Mouse (Mus musculus) frontal cortex, postnatal 10 days (tissue): ENCODE results near the gene Klkb1.

Source experiments
- DNase-seq, 2 experiments: peaks; one replicate each; pipeline ENCODE4 v3.0.0; 2022; ENCODE audit warnings: low spot score in 2 of 2, mixed read lengths in 1 of 2

Gene Klkb1

GRCm38 (mm10) chr8:45268485-45268884 is 26.2 kb downstream of the Klkb1 start:
- no peak for DNase-seq

- no peak for DNase-seq
Observed at GRCm38 (mm10) chr8:45267611-45268391, 26.9 kb downstream of the Klkb1 start.

- DNase-seq = no peak
Observed at GRCm38 (mm10) chr8:45266993-45267392, 27.7 kb downstream of the Klkb1 start.

GRCm38 (mm10) chr8:45264918-45265317 is 29.7 kb downstream of the Klkb1 start:
- DNase-seq = no peak

GRCm38 (mm10) chr8:45262851-45263250 is 31.8 kb downstream of the Klkb1 start:
- no peak for DNase-seq

GRCm38 (mm10) chr8:45261920-45262319 is 32.7 kb downstream of the Klkb1 start, which contains the start of gene F11:
F11 (minus strand) TSS chr8:45262031.
- no peak for DNase-seq

- no peak for DNase-seq
Observed at GRCm38 (mm10) chr8:45258421-45258820, 36.2 kb downstream of the Klkb1 start.

- no peak for DNase-seq
Observed at GRCm38 (mm10) chr8:45255040-45255439, 39.6 kb downstream of the Klkb1 start.

- no peak for DNase-seq
Observed at GRCm38 (mm10) chr8:45254194-45254842, 40.3 kb downstream of the Klkb1 start.

- no peak for DNase-seq
Observed at GRCm38 (mm10) chr8:45253586-45253985, 41.1 kb downstream of the Klkb1 start.

- no peak for DNase-seq
Observed at GRCm38 (mm10) chr8:45253111-45253510, 41.5 kb downstream of the Klkb1 start.

GRCm38 (mm10) chr8:45246307-45246706 is 48.4 kb downstream of the Klkb1 start:
- DNase-seq = no peak

GRCm38 (mm10) chr8:45239363-45239762 is 55.3 kb downstream of the Klkb1 start:
- DNase-seq = no peak

GRCm38 (mm10) chr8:45238282-45238681 is 56.4 kb downstream of the Klkb1 start:
- DNase-seq = no peak

- peak in 1 of 2 experiments; percentile 54 for DNase-seq
Observed at GRCm38 (mm10) chr8:45236164-45236912, 58.3 kb downstream of the Klkb1 start.

GRCm38 (mm10) chr8:45235228-45235627 is 59.4 kb downstream of the Klkb1 start:
- DNase-seq = no peak

- DNase-seq = no peak
Observed at GRCm38 (mm10) chr8:45233256-45233655, 61.4 kb downstream of the Klkb1 start.
